Mouse (Mus musculus) embryo, embryonic 11.5 days (tissue): ENCODE data around the gene 9530068E07Rik.
"Not testable (repeated sequence)": the region's sequence is repeated elsewhere in the genome, so short reads cannot be mapped to it uniquely, and the experiment has no call there.

Source experiments
- DNase-seq: peaks from one replicate; pipeline ENCODE4 v3.0.0-alpha.2; 2012; ENCODE audit warnings: low read depth, low spot score

The 9530068E07Rik gene

GRCm38 (mm10) chr11:52373841-52374240 is 22.4 kb upstream of the 9530068E07Rik start:
- DNase-seq, result no peak

GRCm38 (mm10) chr11:52374340-52374739 is 21.9 kb upstream of the 9530068E07Rik start:
- no peak for DNase-seq

GRCm38 (mm10) chr11:52377579-52377978 is 18.6 kb upstream of the 9530068E07Rik start:
- no peak for DNase-seq

GRCm38 (mm10) chr11:52379241-52379640 is 17.0 kb upstream of the 9530068E07Rik start:
- no peak for DNase-seq

- DNase-seq, result no peak
Observed at GRCm38 (mm10) chr11:52383741-52384140, 12.5 kb upstream of the 9530068E07Rik start.

GRCm38 (mm10) chr11:52384667-52385066 is 11.6 kb upstream of the 9530068E07Rik start:
- no peak for DNase-seq

- DNase-seq, result no peak
Observed at GRCm38 (mm10) chr11:52386892-52387291, 9.3 kb upstream of the 9530068E07Rik start.

GRCm38 (mm10) chr11:52388150-52388549 is 8.1 kb upstream of the 9530068E07Rik start:
- no peak for DNase-seq

GRCm38 (mm10) chr11:52388979-52389378 is 7.2 kb upstream of the 9530068E07Rik start:
- DNase-seq, result not testable (repeated sequence)

GRCm38 (mm10) chr11:52389933-52390332 is 6.3 kb upstream of the 9530068E07Rik start:
- no peak for DNase-seq

GRCm38 (mm10) chr11:52394494-52394893 is 1.7 kb upstream of the 9530068E07Rik start:
- DNase-seq, result no peak

GRCm38 (mm10) chr11:52395343-52395742 is 885 bp upstream of the 9530068E07Rik start:
- no peak for DNase-seq

GRCm38 (mm10) chr11:52396597-52397188 is 465 bp downstream of the 9530068E07Rik start:
- DNase-seq, result peak; percentile 31

- DNase-seq, result no peak
Observed at GRCm38 (mm10) chr11:52397385-52397987, 1.3 kb downstream of the 9530068E07Rik start.

- DNase-seq, result no peak
Observed at GRCm38 (mm10) chr11:52401476-52401875, 5.2 kb downstream of the 9530068E07Rik start.

- DNase-seq, result no peak
Observed at GRCm38 (mm10) chr11:52402566-52402965, 6.3 kb downstream of the 9530068E07Rik start.

GRCm38 (mm10) chr11:52404209-52404608 is 8.0 kb downstream of the 9530068E07Rik start:
- DNase-seq, result no peak

- no peak for DNase-seq
Observed at GRCm38 (mm10) chr11:52405196-52405688, 9.0 kb downstream of the 9530068E07Rik start.

GRCm38 (mm10) chr11:52409316-52409715 is 13.1 kb downstream of the 9530068E07Rik start:
- DNase-seq, result no peak

GRCm38 (mm10) chr11:52418358-52418757 is 22.1 kb downstream of the 9530068E07Rik start:
- no peak for DNase-seq

- no peak for DNase-seq
Observed at GRCm38 (mm10) chr11:52419246-52419645, 23.0 kb downstream of the 9530068E07Rik start.

- DNase-seq, result no peak
Observed at GRCm38 (mm10) chr11:52419861-52420260, 23.6 kb downstream of the 9530068E07Rik start.
